Mouse (Mus musculus): Measurements from ENCODE around the gene Slc24a3.

GRCm38 (mm10) chr2:145333466-145333865 lies 165.9 kb downstream of the Slc24a3 start:
- no peak for TF ChIP-seq TAL1 (IDR thresholded peaks at IDR 0.05; ENCODE audit: low read length)
- no peak for TF ChIP-seq CTCF (IDR thresholded peaks at IDR 0.05 in 2 of 3, conservative IDR thresholded peaks at IDR 0.05 in 1 of 3; ENCODE audit: control insufficient read depth in 1 of 3, insufficient read depth in 1 of 3, low read depth in 2 of 3, low read length in 3 of 3, poor library complexity in 1 of 3, severe bottlenecking in 1 of 3)
- TF ChIP-seq EP300 (IDR thresholded peaks at IDR 0.05; ENCODE audit: low read depth in 1 of 2, low read length in 2 of 2) = no peak
- TF ChIP-seq ZC3H11A (IDR thresholded peaks at IDR 0.05; ENCODE audit: low read depth, low read length) = no peak
- no peak for TF ChIP-seq NRF1 (IDR thresholded peaks at IDR 0.05; ENCODE audit: insufficient read depth, low read depth, low read length, poor library complexity, severe bottlenecking)
- no peak for TF ChIP-seq BHLHE40 (IDR thresholded peaks at IDR 0.05; ENCODE audit: borderline replicate concordance, low read depth, low read length)
- TF ChIP-seq TBP (IDR thresholded peaks at IDR 0.05; ENCODE audit: low read depth, low read length) = no peak
- TF ChIP-seq MEF2A (IDR thresholded peaks at IDR 0.05; ENCODE audit: extremely low read depth, insufficient replicate concordance, low read depth, low read length, poor library complexity, severe bottlenecking) = no peak
